Mouse (Mus musculus): ENCODE data around the gene Rdm1. TPM values are rescaled to one million over a fixed set of nuclear protein-coding genes. Genes with fewer than 3 reads are reported as not detected.
"Not testable (repeated sequence)": the region's sequence is repeated elsewhere in the genome, so short reads cannot be mapped to it uniquely, and the experiment has no call there.

The Rdm1 gene
- polyA plus RNA-seq, 2 experiments: 35.5 to 39.2 TPM

GRCm38 (mm10) chr11:101616948-101617767, 9.8 kb upstream of the Rdm1 start:
- Histone ChIP-seq H3K9me3 (ENCODE audit: control insufficient read depth, low read length) (no peaks in the 10 kb centered on the region), H3K27ac (replicated peaks; ENCODE audit: low read depth, low read length) (no peak overlapping the region), H3K4me1 (ENCODE audit: control insufficient read depth, insufficient read depth, low read length) (peaks cover 13% of the 10 kb centered on the region; the same call in 1 of the 2 replicates), H3K27me3 (ENCODE audit: control insufficient read depth, insufficient read depth, low read length) (no peaks in the 10 kb centered on the region), H3K4me2 (replicated peaks; ENCODE audit: low read depth, low read length, severe bottlenecking) (0 out of 2 replicates have a peak overlapping the region, but pooled peaks have one; percentile 23), H3K4me3 (replicated peaks; ENCODE audit: low read length) (no peak overlapping the region), H3K9ac (ENCODE audit: low read depth, low read length, severe bottlenecking) (no peak overlapping the region), H3K36me3 (ENCODE audit: control insufficient read depth, insufficient read depth, low read length) (no peaks in the 10 kb centered on the region)
- TF ChIP-seq POLR2A (IDR thresholded peaks at IDR 0.05; ENCODE audit: borderline replicate concordance, extremely low read depth, insufficient read depth, insufficient read length): no peak
- DNase-seq (ENCODE audit: low spot score) (no peak), ATAC-seq (ENCODE audit: low FRiP score, low read depth) (no peak)
- WGBS: 19% methylated on average over 18 of the region's 18 CpGs

GRCm38 (mm10) chr11:101617849-101618248, 9.1 kb upstream of the Rdm1 start:
- Histone ChIP-seq H3K4me3 (replicated peaks; ENCODE audit: low read length) (no peak overlapping the region), H3K27ac (replicated peaks; ENCODE audit: low read depth, low read length) (no peak overlapping the region), H3K4me2 (replicated peaks; ENCODE audit: low read depth, low read length, severe bottlenecking) (peak overlapping the region; percentile 23; the same call in 1 of the 2 replicates), H3K4me1 (ENCODE audit: control insufficient read depth, insufficient read depth, low read length) (peaks cover 13% of the 10 kb centered on the region; the same call in 1 of the 2 replicates), H3K27me3 (ENCODE audit: control insufficient read depth, insufficient read depth, low read length) (no peaks in the 10 kb centered on the region), H3K9me3 (ENCODE audit: control insufficient read depth, low read length) (no peaks in the 10 kb centered on the region), H3K9ac (ENCODE audit: low read depth, low read length, severe bottlenecking) (no peak overlapping the region), H3K36me3 (ENCODE audit: control insufficient read depth, insufficient read depth, low read length) (no peaks in the 10 kb centered on the region)
- no peak for TF ChIP-seq POLR2A (IDR thresholded peaks at IDR 0.05; ENCODE audit: borderline replicate concordance, extremely low read depth, insufficient read depth, insufficient read length)
- peak; percentile 64 for DNase-seq (ENCODE audit: low spot score)
- WGBS: 14% methylated on average over 7 of the region's 8 CpGs
- ATAC-seq (ENCODE audit: low FRiP score, low read depth): peak; percentile 70; the same call in 1 of the 2 replicates

GRCm38 (mm10) chr11:101618596-101618995, 8.4 kb upstream of the Rdm1 start:
- Histone ChIP-seq H3K9me3 (ENCODE audit: control insufficient read depth, low read length) (no peaks in the 10 kb centered on the region), H3K36me3 (ENCODE audit: control insufficient read depth, insufficient read depth, low read length) (no peaks in the 10 kb centered on the region), H3K4me3 (replicated peaks; ENCODE audit: low read length) (no peak overlapping the region), H3K27ac (replicated peaks; ENCODE audit: low read depth, low read length) (no peak overlapping the region), H3K9ac (ENCODE audit: low read depth, low read length, severe bottlenecking) (no peak overlapping the region), H3K4me1 (ENCODE audit: control insufficient read depth, insufficient read depth, low read length) (peaks cover 13% of the 10 kb centered on the region; the same call in 1 of the 2 replicates), H3K4me2 (replicated peaks; ENCODE audit: low read depth, low read length, severe bottlenecking) (no peak overlapping the region), H3K27me3 (ENCODE audit: control insufficient read depth, insufficient read depth, low read length) (no peaks in the 10 kb centered on the region)
- TF ChIP-seq POLR2A (IDR thresholded peaks at IDR 0.05; ENCODE audit: borderline replicate concordance, extremely low read depth, insufficient read depth, insufficient read length): no peak
- DNase-seq (ENCODE audit: low spot score) (no peak), ATAC-seq (ENCODE audit: low FRiP score, low read depth) (no peak)
- 83% methylated on average over 3 of the region's 3 CpGs for WGBS

DNA sequence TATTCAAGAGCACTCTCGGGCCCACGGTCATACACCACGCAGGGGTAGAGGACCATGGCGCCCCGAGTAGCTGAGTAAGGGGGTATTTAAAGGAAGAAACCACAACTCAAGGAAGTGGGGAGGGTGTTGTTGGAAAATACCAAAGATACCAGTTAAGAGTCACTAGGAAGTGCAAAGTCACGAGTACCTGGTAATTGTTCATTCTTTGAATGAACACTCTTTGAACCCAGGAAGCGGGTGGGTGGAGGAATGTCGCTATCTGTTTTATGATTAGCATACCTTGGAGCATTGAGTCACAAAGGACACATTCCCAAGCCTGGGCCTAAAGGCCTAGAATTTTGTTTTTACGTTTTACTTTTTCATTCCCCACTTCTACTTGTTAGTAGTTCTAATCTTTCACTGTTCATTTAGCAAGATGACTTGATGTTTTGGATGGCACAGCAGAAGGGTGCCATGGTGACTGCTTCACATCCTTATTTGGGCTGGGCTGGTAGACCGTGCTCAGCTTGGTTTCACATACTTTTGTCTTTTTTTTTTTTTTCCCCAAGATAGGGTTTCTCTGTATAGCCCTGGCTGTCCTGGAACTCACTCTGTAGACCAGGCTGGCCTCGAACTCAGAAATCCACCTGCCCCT, 6.9 kb upstream of the Rdm1 start:
- peaks cover 13% of the 10 kb centered on the region; the same call in 1 of the 2 replicates for H3K4me1 ChIP-seq (ENCODE audit: control insufficient read depth, insufficient read depth, low read length)
- ATAC-seq (ENCODE audit: low FRiP score, low read depth); H3K27ac ChIP-seq (replicated peaks; ENCODE audit: low read depth, low read length); H3K9me3 ChIP-seq (ENCODE audit: control insufficient read depth, low read length); H3K27me3 ChIP-seq (ENCODE audit: control insufficient read depth, insufficient read depth, low read length); H3K36me3 ChIP-seq (ENCODE audit: control insufficient read depth, insufficient read depth, low read length); DNase-seq (ENCODE audit: low spot score); H3K4me2 ChIP-seq (replicated peaks; ENCODE audit: low read depth, low read length, severe bottlenecking); H3K4me3 ChIP-seq (replicated peaks; ENCODE audit: low read length); H3K9ac ChIP-seq (ENCODE audit: low read depth, low read length, severe bottlenecking): not testable (repeated sequence)
- WGBS: 79% methylated on average over 10 of the region's 11 CpGs

GRCm38 (mm10) chr11:101626649-101626994, 373 bp upstream of the Rdm1 start:
- TF ChIP-seq POLR2A (IDR thresholded peaks at IDR 0.05; ENCODE audit: borderline replicate concordance, extremely low read depth, insufficient read depth, insufficient read length): no peak
- no peak for DNase-seq (ENCODE audit: low spot score)
- H3K9ac ChIP-seq (ENCODE audit: low read depth, low read length, severe bottlenecking): peak overlapping the region; percentile 66
- peak overlapping the region; percentile 56 for H3K4me3 ChIP-seq (replicated peaks; ENCODE audit: low read length)
- no peaks in the 10 kb centered on the region for H3K27me3 ChIP-seq (ENCODE audit: control insufficient read depth, insufficient read depth, low read length)
- peak overlapping the region; percentile 70 for H3K4me2 ChIP-seq (replicated peaks; ENCODE audit: low read depth, low read length, severe bottlenecking)
- peak overlapping the region; percentile 99 for H3K27ac ChIP-seq (replicated peaks; ENCODE audit: low read depth, low read length)
- no peaks in the 10 kb centered on the region for H3K9me3 ChIP-seq (ENCODE audit: control insufficient read depth, low read length)
- peak; percentile 6; the same call in 1 of the 2 replicates for ATAC-seq (ENCODE audit: low FRiP score, low read depth)
- 5% methylated on average over 8 of the region's 8 CpGs for WGBS
- H3K36me3 ChIP-seq (ENCODE audit: control insufficient read depth, insufficient read depth, low read length): peaks cover 4% of the 10 kb centered on the region; the same call in 1 of the 2 replicates
- no peaks in the 10 kb centered on the region for H3K4me1 ChIP-seq (ENCODE audit: control insufficient read depth, insufficient read depth, low read length)

Measured in limb, embryonic 14.5 days (tissue).